Mouse (Mus musculus) 3134 (cell line): ENCODE results near the gene Oser1.

Experiments
- DNase-seq: peaks from one replicate; pipeline ENCODE4 v3.0.0-alpha.2; 2011; ENCODE audit warnings: low spot score; ENCODE audit not compliant: insufficient read length; ENCODE audit errors: extremely low read depth

Gene Oser1

GRCm38 (mm10) chr2:163404037-163404815 is 20.3 kb downstream of the Oser1 start:
- DNase-seq = no peak

GRCm38 (mm10) chr2:163401221-163401620 is 23.3 kb downstream of the Oser1 start:
- DNase-seq = peak; percentile 50

- no peak for DNase-seq
These were observed 25.3 kb downstream of the Oser1 start for GRCm38 (mm10) chr2:163399222-163399621.

- no peak for DNase-seq
These were observed 25.7 kb downstream of the Oser1 start for GRCm38 (mm10) chr2:163398770-163399169.

GRCm38 (mm10) chr2:163397905-163398304 is 26.6 kb downstream of the Oser1 start, which contains the start of gene Jph2:
Gene Jph2 (minus strand): TSS chr2:163397993.
- DNase-seq = no peak

- no peak for DNase-seq
These were observed 27.4 kb downstream of the Oser1 start for GRCm38 (mm10) chr2:163397071-163397470.

GRCm38 (mm10) chr2:163394977-163395376 is 29.5 kb downstream of the Oser1 start:
- no peak for DNase-seq

GRCm38 (mm10) chr2:163393976-163394375 is 30.5 kb downstream of the Oser1 start:
- DNase-seq = no peak

GRCm38 (mm10) chr2:163393241-163393640 is 31.3 kb downstream of the Oser1 start:
- no peak for DNase-seq

GRCm38 (mm10) chr2:163392436-163392835 is 32.1 kb downstream of the Oser1 start:
- no peak for DNase-seq

- DNase-seq = peak; percentile 68
These were observed 37.9 kb downstream of the Oser1 start for GRCm38 (mm10) chr2:163386423-163387190.

GRCm38 (mm10) chr2:163385126-163385525 is 39.4 kb downstream of the Oser1 start:
- DNase-seq = no peak

GRCm38 (mm10) chr2:163381246-163381645 is 43.3 kb downstream of the Oser1 start:
- DNase-seq = no peak

- DNase-seq = no peak
These were observed 45.1 kb downstream of the Oser1 start for GRCm38 (mm10) chr2:163379366-163379765.

GRCm38 (mm10) chr2:163376082-163376481 is 48.4 kb downstream of the Oser1 start:
- DNase-seq = no peak

- no peak for DNase-seq
These were observed 49.0 kb downstream of the Oser1 start for GRCm38 (mm10) chr2:163375468-163375867.

- DNase-seq = no peak
These were observed 51.9 kb downstream of the Oser1 start for GRCm38 (mm10) chr2:163372627-163373026.

- DNase-seq = no peak
These were observed 54.3 kb downstream of the Oser1 start for GRCm38 (mm10) chr2:163370175-163370574.

GRCm38 (mm10) chr2:163364785-163365541 is 59.5 kb downstream of the Oser1 start:
- DNase-seq = no peak

GRCm38 (mm10) chr2:163362940-163363921 is 61.3 kb downstream of the Oser1 start:
- no peak for DNase-seq
